Mouse (Mus musculus) retina, postnatal 7 days (tissue): ENCODE results near the gene 4930512M02Rik.
"Not testable (repeated sequence)": the region's sequence is repeated elsewhere in the genome, so short reads cannot be mapped to it uniquely, and the experiment has no call there.

Source experiments
- DNase-seq: peaks from one replicate; pipeline ENCODE4 v3.0.0-alpha.2; 2012; ENCODE audit warnings: low read depth, low spot score

4930512M02Rik gene

DNA sequence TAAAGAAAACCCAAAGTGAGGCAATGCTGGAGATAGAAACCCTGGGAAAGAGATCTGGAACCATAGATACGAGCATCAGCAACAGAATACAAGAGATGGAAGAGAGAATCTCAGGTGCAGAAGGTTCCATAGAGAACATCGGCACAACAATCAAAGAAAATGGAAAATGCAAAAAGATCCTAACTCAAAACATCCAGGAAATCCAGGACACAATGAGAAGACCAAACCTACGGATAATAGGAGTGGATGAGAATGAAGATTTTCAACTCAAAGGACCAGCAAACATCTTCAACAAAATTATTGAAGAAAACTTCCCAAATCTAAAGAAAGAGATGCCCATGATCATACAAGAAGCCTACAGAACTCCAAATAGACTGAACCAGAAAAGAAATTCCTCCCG lies at the start of gene 4930512M02Rik:
Gene 4930512M02Rik (minus strand): TSS at position 101 of the 400 bp plus-strand sequence.
- not testable (repeated sequence) for DNase-seq

DNA sequence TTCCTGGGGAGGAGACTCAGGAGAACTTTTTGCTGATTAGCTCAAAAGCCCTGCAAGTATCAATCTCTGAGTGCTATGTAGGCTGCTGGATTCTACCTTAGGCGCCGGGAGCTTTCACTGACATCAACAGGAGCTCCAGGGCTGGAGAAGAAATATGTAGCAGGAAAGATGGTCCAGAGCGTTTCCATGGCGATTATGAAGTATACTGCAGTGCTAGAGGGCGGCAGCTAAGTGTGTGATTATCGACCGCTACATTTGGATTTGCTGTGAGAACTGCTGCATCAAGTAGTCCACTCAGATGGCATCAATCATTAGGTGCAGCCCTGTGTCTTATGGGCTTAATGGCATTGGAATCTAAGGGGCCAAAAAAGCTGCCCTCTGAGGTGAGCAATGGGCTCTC lies 49.5 kb upstream of the 4930512M02Rik start:
- no peak for DNase-seq

DNA sequence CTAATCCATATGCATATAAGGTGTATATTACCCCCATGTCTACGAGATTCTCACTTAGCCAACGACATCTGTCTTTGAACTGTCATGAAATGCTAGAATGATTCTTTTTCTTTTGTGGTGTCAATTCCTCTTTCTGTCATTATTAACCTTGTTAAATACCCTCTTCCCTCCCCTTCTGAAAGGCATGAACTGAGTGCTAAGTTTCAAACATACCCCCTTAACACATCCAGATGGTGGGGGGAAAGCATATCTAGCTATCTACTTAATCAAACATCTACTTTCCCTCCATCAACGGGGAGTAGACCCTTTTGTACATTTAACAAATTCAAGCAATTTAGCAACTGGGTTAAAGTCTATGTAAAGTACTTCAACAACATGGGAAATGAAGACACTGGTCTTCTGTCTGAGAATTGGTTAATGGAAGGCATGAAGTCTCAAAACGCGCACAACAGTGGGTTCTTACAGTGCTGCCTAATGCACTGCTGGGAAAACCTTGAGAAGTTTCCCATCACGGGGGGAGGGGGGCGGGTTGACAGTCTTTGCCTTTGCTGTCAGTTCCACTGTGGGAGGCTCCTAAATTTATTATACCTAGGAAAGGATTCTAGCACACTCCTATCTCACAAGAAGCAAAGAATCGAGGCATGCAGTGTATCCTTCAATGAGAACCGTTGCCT lies 48.6 kb upstream of the 4930512M02Rik start:
- DNase-seq: no peak

DNA sequence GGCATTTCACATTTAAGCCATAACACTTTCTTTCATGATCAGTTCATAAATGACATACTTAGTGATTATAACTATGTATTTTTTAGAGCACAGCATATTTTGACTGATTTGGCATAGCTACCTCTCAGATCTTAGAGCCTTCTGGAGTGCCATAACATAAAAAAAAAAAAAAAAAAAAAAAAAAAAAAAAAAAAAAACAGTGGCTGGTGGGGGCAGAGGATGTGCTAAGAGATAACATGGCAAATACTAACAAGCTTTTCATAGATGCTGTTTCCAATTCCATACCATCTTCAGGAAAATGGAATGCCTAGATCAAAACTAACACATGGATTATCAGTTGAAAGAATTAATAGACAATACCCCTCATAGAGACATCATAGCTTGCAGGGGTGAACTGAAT lies 47.4 kb upstream of the 4930512M02Rik start:
- no peak for DNase-seq

DNA sequence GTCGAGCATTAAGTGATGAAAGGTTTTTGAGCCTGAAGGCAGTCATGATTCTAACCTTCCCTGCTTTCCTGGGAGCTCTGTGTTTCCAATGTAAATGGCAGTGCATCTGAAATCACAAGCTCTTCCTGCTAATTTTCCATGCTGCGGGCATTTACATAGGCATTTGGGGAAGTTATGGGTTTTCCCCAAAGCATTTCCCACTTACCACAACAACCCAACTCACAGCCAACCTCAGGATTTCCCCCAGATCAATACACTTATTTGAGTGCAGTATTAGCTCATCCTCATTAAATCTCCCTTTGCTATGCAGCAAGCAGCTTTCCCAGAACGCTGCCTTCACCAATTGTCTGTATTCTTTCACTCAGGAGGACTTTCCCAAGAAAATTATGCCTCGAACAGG lies 45.3 kb upstream of the 4930512M02Rik start:
- no peak for DNase-seq

DNA sequence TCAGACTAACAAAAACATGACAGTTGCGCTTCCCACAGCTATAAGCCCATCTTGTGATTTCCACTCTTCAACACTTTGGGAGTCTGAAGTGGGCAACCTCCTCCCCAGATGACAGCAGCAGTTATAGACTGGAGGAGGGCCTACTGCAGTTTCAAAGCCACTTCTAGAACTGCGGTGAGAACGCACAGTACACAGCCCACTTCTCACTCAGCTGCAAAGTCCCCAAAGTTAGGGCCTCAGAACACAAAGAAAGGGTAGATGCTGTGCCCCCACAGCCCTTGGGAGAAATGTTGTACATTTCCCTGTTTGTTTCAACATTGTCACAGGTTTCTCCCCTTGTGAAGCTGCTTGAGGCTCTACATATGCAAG lies 40.3 kb upstream of the 4930512M02Rik start:
- no peak for DNase-seq

DNA sequence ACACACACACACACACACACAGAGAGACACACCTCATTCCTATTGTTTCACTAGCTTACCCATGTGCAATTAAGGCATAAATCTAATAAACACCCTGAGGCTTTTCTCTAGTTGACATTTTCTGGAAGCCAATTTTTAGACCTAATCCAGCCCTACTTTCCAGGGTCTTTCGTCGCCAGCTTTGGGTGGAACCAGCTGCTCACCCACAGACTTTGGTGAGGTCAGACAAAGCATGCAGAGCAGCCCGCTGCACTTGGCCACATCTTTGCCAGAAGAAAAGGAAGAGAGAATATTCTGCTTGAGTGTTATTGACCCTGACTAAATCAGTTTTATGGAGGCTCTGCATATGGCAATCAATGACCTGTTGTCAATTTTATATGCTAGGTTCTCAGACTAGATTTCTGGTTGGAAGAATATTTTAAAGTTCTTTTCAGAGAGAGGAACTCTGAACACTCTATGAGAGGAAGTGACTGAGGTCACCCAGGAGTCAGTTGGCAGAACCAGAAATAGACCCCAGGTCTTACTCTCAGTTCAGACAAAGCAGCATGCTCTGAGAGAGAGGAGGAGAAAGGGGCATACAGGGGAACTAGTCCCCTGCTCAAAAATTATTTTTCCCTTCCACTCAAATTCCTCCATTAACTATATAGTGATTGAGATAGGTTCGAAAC lies 39.8 kb upstream of the 4930512M02Rik start:
- DNase-seq: no peak

DNA sequence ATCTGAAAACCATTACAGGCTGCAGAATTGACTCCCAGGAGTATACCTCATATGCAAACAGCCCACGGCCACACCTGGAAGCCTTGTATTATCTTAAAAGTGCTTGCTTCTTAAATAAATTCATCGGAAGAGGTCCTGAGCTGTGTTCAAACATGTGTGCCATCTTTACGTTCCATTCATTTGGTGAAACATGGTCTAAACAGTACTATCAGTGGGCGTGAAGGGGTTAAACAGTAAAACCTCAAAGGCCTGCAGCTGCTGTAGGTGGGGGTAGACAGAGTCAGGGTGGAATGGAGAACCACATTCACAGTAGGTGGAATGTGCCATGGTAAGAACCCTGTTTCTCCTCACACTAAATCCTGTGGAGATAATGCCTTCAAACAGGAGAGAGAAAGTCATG lies 33.0 kb upstream of the 4930512M02Rik start:
- DNase-seq: no peak

DNA sequence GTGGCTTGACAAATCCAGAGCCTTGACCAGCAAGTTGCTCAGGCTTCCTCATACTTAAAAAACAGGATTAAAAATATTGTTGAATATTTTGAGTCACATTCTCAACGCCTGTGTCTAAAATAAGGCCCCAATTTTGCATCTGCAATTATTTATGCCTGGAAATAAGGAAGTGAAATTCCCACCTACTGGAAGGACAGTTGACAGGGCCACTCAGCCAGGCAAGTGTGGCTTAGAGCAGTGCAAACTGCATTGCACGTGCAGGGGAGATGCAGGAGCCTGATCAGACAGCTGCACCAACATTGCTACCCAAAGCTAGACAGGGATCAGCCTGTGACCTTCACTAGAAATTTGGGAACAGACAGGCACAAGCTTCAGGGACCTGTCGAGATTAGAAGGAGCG lies 31.2 kb upstream of the 4930512M02Rik start:
- DNase-seq: no peak

DNA sequence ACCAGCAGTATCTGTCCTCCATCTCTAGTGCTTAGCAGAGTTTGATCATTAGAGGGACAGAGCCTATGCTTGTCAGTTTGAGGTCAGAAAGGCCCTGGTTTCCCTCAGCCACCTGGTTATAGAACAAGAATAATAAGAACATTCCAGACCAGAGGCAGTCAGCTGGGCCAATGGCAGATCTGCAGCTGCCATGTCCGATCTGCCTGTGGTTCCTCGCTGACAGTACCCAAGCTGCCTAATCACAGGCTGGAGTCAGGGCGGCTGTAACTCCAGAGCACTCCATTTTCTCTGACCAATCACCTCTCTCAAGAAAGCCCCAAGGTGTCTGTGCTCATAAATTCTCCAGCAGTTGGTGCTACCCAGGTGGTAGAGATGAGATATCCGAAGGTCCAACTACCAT lies 30.0 kb upstream of the 4930512M02Rik start:
- no peak for DNase-seq

DNA sequence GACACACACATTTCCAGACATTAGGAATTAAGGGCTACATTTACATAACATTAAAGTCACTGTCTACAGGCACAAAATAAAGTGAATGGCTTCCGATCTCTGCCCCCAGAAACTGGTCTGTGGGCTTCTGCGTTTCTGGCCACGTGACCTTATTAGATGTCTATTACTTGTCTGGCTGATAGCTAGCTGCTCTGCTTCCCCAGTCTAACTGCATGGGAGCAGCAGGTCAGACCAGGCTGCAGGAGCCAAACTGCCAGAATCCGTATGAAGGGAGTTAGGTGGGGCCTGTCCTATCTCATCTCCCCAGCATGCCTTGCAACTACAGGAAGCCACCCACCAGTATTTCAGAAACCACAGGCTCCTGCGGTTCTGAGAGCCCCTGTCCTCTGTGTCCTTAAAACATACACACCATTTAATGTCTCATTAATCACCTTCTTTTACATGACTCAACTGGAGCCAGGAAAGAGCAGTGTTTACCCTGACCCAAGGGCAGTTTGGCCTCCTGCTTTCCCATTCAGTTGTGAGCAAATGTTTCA lies 29.4 kb upstream of the 4930512M02Rik start:
- DNase-seq: no peak

DNA sequence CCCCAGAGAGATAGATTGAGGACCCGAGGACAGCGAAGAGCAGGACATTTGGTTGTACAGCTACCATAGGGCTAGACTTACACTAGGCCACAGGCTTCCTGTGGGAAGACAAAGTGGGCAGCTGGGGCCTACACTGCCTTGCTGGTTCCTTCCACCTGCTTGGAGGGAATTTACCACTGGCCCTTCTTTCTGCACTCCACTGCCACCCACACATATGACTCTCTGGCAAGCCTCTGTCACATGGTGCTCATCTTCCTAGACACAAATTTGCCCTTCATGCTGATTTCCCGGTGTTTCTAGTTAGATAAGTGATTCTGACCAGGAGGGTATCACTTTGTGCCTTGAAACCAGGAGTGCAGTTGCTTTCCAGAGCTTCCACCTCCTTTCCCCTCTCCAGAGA lies 28.8 kb upstream of the 4930512M02Rik start:
- DNase-seq: no peak

DNA sequence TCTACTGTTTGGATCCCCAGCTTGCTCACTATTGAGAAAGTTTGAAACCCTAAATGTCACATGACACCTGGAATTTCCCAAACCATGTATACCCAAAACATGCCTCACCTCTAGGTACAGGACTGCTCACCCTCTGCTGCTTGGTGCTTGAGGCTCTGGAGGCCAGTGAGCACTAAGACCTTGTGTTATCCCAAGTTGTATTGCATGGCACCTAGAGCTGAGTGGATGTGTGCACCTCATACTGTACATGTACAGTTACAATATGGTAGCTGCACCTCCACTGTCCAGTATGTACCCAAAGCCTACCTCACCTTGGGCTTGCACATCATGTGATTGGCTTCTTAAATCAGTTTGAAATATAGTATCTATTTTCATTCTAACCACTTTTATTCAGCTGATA lies 16.7 kb upstream of the 4930512M02Rik start:
- no peak for DNase-seq

DNA sequence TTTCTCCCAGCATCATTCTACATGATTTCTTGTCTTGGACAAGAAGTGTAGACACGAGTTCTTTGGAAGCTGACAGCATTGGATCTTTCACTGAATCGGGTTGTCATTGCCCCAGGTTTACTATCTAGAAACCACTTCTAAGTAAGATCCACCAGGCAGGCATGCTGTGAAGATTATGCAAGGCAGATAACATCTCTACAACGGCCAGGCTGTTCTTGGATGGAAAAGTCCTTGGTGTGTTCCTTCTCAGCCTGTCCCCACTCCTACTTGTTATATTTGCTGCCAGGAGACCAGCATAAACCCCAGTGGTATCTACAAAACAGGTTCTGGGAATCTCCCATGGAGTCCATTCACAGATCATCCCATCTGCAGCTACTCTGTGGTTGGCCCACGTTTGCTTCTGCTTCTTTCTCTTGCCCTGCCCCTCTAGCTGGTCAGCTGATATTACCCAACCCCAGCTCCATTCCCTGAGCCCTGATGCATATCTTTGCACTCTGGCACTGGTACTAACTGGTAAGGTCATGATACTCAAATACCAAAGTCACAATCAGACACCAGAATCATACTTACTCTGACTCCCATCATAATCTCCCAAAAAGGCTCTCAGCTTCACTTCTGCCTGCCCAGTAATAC lies 3.4 kb downstream of the 4930512M02Rik start:
- no peak for DNase-seq

DNA sequence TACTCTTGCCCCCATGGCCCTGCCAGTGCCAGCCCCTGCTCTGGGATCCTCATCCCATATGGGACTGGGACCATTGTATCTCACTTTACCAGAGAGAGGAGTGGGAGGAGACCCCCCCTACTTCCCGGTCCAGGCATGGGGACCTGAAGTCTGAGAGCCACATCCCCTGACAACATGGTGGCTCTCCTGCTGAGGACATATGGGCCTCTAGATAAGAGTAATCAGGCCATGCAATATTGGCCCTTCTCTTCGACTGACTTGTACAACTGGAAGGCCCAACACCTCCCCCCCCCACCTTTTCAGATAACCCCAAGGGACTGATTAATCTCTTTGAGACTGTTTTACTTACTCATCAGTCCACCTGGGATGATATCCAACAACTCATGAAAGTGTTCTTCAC lies 18.4 kb downstream of the 4930512M02Rik start:
- no peak for DNase-seq

DNA sequence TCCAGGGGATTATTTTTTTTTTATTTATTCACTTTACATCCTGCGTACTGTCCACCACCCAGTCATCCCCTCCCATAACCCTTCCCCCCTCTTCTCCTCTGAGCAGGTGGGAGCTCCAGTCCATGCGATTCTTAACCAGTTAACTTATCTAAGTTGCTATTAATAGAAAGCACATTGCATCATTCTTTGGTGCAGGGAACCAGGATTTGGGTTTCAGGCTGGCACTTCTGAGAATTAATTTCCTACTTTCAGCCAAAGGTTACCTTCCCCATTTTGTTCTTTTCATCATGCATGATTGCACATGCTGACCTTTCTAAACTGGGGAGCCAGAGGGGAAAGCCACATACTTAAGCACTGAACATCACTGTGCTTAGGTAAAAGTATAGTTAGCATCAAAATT lies 40.3 kb downstream of the 4930512M02Rik start:
- no peak for DNase-seq

DNA sequence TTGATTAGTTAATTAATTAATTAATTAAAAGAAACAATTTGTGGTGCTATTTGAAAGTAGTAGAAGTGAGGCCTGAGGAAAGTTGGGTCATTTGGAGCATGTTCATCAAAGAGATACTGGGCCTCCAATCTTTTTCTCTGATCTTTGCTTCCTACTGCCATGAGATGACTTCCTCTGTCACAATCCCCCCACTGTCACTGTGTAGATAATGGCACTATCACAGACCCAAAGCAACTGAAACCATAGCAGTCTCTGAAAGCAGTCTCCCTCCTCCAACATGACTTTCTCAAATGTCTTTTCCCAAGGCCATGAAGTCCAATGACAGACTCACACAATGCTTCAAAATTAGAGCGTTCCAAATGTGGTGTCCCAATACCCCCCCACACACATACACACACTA lies 41.2 kb downstream of the 4930512M02Rik start:
- no peak for DNase-seq

DNA sequence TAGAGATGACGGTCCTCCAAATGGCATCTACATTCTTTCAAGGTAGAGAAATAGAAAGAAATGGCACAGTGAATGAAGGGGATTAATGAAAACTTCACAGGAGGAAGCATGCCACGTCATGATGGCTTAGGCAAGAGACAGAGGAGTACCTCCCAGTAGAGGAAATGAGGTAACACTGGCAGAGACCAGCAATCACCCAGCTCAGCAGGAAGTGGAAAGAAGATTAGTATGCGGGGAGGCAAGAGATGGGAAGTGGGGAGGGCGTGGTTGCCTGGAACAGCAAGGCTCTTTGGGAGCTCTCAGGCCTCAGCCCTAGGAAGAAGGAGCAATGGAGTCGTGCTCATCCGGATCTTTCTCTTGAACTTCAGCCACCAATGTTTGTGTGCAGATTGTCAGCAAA lies 53.9 kb downstream of the 4930512M02Rik start:
- DNase-seq: no peak

DNA sequence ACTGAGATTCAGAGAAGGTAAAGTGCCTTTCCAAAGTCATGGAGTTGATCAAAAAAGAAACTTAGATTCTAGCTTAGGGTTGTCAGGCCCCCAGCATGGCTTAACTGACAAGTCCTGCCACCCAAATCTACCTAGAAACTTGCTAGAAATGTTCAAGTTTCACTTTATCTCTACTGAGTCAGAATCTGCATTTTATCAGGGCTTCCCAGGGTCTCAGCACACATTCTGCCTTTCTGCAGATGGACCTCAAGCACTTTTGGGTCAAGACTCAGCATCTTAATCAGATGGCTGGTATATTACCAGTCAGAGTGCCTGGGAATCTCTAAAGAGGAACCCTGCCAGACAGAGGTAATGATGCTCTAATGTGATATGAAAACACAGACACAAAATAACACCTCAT lies 56.9 kb downstream of the 4930512M02Rik start:
- DNase-seq: no peak

DNA sequence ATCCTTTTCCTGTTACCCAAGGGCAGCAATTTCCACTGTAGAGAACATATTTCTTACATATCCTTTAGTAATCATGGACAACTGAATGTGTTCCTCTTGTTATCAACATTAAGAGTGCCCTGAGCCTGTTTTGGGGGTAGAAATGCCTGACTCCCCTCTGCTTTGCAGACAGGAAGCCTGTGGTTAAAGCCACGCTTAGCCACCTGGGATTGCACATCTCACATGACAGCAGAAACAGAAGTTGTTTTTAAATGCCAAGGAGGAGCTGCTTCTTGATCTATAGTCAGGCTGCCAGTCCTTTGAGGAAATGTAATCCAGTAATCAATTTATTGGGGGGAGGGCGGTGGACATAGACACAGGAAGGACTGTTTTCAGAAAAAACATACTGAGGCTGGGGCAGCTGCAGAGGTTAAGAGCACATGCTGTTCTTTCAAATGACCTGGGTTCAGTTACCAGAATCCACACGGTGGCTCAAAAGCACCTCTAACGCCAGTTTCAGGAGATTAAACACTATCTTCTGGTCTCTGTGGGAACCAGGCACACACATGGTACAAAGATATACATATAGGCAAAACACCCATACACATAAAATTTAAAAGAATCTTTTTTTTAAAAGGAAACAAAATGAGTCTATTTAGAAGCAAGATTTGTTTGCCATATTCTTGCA lies 58.0 kb downstream of the 4930512M02Rik start:
- DNase-seq: no peak

DNA sequence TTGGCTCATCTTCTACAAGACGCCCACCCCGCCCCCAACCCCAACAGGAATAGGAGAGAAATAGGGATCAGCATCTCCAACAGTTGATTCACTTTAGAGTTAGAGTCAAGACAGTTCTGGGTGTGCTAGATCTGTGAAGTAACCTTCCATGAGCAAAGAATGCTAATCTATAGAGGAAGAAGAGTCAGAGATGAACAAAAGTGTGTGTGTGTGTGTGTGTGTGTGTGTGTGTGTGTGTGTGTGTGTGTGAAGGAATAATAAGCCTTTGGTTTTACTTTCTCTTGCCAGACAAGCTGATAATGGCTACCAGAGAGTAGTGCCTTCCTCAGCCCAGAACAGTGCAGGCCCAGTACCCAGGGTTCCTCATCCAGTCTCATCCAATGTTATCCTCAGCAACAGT lies 59.6 kb downstream of the 4930512M02Rik start:
- DNase-seq: no peak

DNA sequence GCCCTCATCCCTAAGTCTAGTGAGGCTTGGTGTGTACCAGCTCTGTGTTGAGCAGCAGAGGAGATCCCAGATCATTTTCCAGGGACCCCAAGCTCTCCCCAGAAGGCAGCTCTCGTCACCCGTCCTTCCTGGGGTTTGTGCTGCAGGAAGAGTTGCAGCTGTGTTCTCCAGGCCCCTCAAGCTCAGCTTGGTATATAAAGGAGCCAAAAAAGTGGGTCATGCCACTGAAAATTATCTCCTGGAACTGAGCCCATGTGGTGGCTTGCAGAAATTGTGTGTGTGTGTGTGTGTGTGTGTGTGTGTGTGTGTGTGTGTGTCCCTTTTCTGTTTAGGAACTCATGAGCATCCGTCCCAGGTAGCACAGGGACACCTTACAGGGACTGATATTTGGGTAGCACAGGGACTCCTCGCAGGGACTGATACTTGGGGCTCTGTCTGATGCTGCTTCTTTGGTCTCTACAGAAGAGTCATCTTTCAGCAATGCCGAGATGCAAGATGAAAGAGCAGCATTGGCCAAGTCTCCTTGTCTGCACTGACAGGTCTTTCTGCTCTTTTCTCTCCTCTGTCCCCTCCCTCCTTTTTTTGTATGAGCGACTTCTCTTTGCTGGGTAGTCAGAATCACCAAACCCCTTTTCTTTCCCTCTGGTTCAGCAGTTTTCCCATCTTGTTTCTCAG lies 62.4 kb downstream of the 4930512M02Rik start:
- DNase-seq: no peak
